Mouse (Mus musculus): ENCODE measurements around the gene Usp12. TPM values are rescaled to one million over a fixed set of nuclear protein-coding genes. Genes with fewer than 3 reads are reported as not detected.

The Usp12 gene
- 10 to 100 TPM; 13.8 to 15.7 TPM for total RNA-seq (2021)
- long read RNA-seq, experiment 1, full-length matches to known transcripts = 4 of 6 reads
- long read RNA-seq, experiment 1, partial matches to known transcripts = 0 of 6 reads
- long read RNA-seq, experiment 1, other reads (novel, unspliced or antisense) = 2 of 6 reads
- long read RNA-seq, experiment 2, full-length matches to known transcripts = 13 of 20 reads
- long read RNA-seq, experiment 2, partial matches to known transcripts = 3 of 20 reads
- long read RNA-seq, experiment 2, other reads (novel, unspliced or antisense) = 4 of 20 reads

DNA sequence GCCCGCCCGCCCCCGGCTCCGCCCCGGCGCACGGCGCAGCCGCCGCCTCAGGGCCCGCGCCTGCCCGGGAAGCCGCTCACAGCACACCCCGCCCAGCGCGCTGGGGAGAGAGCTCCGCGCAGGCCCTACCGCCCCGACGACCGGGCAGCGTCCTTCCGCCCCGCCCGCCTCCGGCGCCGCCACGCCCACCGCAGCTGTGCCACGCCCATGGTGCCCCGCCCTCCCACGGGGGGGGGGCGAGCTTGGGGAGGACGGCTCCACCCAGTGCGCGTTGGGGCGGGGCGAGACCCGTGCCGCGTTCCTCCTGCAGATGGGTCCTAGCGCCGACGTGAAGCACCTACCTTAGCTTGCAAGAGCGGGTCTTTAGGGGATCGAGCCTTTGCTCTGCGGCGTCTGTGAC, at the start of gene Usp12:
Gene Usp12 (minus strand): TSS at position 154 of the 400 bp plus-strand sequence.
- intact Hi-C loops (cut with DNase I; ENCODE audit: low total_unique reads) = loop anchor here (5.0 kb wide), 1 partner anchor 37 kb away; the partner anchor contains the start of gene Rpl21
- DNase-seq = peak; percentile 98

DNA sequence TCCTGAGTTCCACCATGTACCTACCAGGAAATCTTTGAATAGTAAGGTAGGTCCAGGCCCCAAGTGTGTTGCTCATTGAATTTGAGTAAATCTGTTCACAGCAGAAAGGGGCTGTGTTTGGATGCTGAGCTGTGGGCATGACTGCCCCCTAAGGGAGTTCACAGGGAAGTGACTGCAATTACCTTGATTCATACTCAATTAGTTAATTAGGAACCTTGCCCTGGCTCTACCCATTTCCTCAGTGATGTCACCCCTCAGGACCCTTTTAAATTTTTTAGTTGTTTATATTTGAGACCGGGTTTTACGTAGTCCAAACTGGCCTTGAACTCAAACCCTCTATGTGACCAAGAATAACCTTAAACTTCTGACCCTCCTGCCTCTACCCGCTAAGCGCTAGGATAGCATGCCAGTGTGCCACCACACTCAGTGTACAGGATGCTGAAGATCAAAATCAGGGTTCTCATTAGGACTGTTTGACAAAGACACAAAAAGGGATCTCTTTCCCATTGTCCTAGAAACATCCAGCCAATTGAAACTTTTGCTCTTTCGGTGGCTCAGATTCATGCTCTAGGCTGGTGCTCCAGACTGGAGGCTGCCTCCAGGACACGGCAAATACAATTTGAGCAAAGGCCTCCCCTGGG, 49.6 kb upstream of the Usp12 start:
- DNase-seq = no peak
- intact Hi-C loops (cut with DNase I; ENCODE audit: low total_unique reads) = no loop called here

DNA sequence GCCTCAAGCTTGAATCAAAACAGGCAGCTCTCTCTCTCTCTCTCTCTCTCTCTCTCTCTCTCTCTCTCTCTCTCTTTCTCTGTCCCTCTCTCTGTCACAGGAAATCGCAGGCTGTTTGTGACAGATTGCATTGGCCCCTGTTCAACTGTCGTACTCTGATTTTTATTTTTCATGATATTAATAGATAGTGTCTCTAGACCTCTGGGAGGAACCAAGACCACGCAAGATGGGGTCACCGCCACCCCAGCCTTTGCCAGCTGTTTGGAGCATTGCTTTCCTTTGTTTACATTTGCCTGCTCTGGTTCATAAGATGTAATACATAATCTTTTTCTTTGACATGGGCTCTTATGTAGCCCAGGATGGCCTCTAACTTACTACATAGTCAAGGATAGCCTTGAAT, 47.2 kb upstream of the Usp12 start:
- intact Hi-C loops (cut with DNase I; ENCODE audit: low total_unique reads) = no loop called here
- no peak for DNase-seq

DNA sequence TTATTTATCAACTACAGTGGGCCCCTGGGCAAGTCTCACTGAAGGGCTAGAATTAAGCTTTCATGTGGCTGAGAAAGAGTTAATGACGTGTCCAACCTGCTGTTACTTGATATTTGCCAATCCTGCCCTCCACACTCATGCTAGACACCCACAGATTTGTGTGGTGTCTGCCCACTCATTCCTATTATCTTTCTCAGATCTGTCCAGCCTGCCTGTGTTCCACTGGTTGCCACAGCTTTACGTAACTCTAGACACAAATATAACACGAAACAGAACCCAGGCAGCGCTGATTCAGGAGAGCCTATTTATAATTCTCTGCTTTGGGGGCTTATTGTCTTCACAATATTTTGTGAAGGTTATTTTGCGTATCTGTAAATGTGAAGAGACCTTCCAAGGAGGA, 46.5 kb upstream of the Usp12 start:
- intact Hi-C loops (cut with DNase I; ENCODE audit: low total_unique reads) = no loop called here
- no peak for DNase-seq

DNA sequence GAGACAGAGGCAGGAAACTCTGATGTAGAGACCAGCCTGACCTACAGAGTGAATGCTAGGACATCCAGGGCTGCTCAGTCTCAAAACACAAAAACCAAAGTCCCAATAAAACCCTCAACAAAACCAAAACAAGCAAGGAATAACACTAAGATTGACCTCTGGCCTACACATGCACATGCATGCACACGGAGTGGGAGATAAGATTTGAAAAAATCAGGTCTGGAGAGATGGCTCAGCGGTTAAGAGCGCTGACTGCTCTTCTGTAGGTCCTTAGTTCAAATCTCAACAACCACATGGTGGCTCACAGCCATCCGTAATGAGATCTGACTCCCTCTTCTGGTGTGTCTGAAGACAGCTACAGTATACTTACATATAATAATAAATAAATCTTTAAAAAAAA, 45.6 kb upstream of the Usp12 start:
- DNase-seq = no peak
- intact Hi-C loops (cut with DNase I; ENCODE audit: low total_unique reads) = no loop called here

DNA sequence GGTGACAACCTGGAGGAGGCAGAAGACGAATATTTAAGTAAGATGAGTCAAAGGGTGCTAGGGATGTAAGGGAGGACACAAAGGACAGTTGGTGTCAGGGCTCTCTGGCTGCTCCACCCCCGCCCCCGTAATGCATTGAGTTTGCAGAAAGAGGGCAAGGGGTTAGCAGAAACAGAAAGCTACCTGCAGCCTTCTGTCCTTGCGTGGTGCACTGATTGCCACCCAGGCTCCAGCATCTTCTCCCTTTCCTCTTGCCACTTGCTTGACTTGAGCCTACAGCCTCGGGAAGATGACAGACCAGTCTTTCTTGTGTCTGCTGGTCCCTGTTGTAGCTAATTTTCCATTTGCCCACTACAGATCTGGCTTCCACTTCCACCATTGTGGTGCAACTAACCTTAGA, 45.0 kb upstream of the Usp12 start:
- intact Hi-C loops (cut with DNase I; ENCODE audit: low total_unique reads) = no loop called here
- DNase-seq = no peak

DNA sequence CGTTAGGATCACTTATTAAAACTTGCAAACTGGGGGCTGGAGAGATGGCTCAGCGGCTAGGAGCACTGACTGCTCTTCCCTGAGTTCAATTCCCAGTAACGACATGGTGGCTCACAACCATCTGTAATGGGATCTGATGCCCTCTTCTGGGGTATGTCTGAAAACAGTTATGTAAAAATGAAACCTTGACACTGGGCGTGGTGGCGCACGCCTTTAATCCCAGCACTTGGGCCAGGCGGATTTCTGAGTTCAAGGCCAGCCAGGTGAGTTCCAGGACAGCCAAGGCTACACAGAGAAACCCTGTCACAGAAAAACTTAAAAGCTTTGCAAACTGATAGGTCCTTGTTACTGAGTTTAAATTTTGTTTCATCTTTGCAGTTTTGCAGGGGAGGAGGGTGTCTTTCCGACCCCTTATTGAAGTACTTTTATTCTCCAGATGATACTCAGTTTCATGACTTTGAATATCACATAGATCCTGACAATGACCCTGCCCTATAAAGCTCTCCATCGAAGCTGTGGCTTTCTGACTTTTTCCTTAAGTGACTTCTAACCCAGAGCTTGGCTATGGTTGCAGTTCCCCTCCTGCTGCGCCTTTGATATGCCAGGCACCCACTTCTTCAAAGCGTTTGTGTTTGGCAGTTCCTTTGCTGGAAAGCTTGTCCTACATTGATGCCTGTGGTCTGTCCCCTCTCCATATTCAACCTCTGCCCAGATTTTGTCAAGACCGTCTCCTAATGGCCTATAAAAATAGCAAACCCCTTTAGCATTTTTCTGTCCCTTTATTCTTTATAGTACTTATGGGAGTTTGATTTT, 44.2 kb upstream of the Usp12 start:
- intact Hi-C loops (cut with DNase I; ENCODE audit: low total_unique reads) = no loop called here
- no peak for DNase-seq

DNA sequence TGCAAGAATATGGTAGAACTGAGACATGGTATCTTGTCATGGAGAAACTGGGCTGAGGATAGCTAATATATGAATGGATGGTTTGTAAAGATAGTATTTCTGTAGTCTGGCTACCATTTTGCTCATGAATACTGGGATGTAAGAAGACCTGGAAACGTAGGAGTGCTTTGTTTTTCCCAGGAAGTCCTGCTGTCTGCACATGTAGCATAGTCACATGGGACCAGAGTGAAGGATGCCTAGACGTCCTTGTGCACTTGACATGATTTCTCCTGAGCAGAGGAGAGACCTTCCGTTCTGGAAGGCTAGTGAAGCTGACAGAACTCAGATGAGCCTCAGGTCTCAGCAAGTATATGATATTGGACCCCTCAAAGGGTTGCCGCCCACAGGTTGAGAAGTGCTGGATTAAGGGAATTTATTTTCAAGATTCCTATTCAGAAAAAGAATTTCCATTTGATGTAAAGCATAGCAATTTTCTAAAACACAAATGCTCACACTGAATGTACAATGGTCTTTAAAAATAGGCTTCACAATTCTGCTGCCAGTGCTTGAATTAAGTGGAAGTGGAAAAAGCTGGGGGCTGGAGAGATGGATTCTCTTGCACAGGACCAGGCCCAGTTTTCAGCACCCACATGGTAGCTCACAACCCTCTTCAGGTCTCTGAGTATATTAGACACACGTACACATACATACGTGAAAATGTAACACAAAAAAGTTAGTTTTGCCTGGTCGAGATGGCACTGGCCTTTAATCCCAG, 43.3 kb upstream of the Usp12 start:
- no peak for DNase-seq
- intact Hi-C loops (cut with DNase I; ENCODE audit: low total_unique reads) = no loop called here

DNA sequence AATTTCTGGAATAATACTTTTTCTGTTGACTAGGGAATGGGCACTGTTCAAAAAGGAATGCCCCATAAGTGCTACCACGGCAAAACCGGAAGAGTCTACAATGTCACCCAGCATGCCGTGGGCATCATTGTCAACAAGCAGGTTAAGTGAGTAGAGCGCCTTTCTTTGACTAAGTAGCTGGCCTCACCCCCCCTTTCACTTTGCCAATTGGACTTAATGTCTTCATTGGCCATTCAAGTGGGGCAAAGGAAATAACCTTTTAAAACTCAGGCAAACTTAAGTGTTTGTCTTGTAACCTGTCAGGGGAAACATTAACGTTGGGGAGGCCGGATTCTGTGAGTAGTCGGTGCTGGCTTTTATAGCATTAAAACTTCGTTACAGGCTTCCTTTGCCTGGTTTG, 40.2 kb upstream of the Usp12 start:
- intact Hi-C loops (cut with DNase I; ENCODE audit: low total_unique reads) = loop anchor here (5.0 kb wide), 1 partner anchor 38 kb away; the partner anchor contains the start of gene Usp12
- no peak for DNase-seq

DNA sequence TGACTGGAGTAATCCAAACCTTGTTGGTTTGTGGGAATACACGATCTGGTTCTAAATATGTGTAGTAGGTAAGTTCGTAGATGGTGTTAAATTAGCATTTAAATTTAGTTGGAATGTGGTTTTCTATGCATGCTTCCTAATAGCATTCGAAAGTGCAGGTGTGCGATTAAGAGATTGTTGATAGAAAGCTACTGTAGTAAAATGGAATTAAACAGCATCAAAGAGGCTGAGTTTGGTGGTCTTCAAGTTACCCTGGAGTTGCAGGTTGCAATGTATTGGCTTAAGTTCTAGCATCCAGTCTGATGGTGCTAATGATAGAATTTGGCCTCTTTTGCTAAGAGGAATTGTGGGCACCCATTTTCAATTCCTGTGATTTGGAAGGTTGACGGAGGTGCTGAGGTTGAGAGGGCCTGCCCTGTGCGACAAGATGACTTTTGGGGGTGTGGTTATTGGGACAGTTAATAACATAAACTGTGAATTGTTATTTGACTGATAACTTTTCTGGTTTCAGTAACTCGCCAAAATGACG, 38.9 kb upstream of the Usp12 start:
- intact Hi-C loops (cut with DNase I; ENCODE audit: low total_unique reads) = loop anchor here (5.0 kb wide), 1 partner anchor 36 kb away; the partner anchor contains the start of gene Usp12
- no peak for DNase-seq

DNA sequence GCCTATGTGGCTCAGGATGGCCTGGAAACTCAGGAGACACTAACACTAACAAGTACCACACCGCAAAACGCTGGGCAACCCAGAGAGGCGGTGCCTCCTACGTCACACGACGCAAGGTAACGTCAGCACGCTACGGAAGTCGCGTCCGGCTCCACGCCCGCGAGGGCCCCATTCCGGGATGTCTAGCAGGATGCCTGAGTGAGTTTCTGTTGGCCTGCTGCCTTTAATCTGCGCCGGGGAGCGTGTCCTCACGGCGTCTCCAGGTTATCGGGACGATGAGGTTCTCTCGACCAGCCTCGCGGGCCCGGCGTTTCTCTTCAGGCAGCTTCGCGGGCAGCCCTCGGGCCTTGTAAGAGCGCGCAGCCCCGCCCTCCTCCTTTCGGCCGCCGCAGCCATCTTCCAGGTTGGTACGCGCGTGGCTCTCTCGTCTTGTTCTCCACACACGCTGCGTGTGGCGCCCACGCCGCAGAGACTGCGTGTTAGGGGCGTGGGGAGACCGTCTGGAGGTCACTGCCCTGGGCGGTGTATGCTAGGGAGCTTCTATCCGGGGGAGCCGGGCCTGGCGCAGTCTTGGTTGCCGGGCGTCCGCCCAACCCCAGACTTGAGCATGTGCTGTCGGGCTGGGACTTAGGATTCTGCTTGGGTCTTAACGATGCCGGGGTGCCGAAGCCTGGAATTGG, 38.1 kb upstream of the Usp12 start, which contains the start of gene Rpl21:
Gene Rpl21 (plus strand): TSS at position 122 of the 680 bp plus-strand sequence.
- intact Hi-C loops (cut with DNase I; ENCODE audit: low total_unique reads) = loop anchor here (5.0 kb wide), 1 partner anchor 36 kb away; the partner anchor contains the start of gene Usp12

DNA sequence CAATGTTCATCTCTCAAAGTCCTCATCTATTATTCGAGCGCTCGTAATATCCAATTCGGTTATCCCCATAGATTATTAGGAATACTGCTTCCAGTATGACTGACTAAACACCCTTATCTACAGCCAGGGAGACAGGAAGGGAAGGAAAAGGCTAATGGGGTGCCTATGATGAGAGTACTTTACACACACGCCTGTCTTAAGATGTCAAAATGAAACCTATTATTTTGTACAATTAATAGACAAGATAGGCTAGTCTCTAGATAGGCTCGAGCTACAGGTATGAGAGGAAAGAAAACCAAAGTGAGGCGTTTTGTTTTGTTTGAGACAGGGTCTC, 37.6 kb upstream of the Usp12 start:
- intact Hi-C loops (cut with DNase I; ENCODE audit: low total_unique reads) = loop anchor here (5.0 kb wide), 1 partner anchor 35 kb away; the partner anchor contains the start of gene Usp12
- no peak for DNase-seq

More for the DNA sequence above, 38.1 kb upstream of the Usp12 start, which contains the start of gene Rpl21:
- peak; percentile 93 for DNase-seq

DNA sequence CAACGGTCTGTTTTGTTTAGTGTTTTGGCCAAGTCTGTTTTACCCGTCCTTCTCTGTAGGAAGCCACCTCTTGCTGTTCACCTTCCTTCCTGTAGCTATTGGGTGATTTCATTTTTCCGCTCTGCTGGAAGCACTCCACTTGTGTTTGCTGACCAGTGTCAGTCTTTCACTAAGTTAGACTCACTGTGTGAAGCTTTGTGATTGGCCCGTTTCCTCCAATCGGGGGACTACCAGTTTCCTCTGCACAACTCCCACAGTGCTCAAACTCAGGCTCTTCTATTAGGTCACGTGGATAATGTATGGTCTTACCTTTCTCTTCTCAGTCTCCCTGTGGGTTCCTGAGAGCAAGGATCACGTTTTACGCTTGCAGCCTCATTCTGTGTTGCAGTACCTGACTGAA, 34.7 kb upstream of the Usp12 start:
- intact Hi-C loops (cut with DNase I; ENCODE audit: low total_unique reads) = no loop called here
- DNase-seq = no peak

DNA sequence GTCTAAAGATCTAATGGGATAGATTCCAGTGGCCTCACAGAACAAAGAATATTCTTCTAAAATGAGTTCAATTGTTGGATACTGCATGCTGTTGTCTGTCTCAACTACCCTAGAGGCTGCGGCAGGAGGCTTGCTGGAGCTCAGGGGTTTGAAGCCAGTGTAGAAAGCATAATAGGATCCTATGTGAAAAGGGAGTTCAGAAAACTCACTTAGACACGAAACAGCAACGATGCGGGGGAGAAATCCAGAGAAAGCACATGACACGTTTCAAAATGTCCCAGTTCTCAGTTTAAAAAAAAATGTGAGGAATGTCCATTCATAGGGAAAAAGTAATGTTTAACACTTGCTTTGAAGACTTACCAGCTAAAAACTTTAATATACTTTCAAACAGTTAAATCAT, 28.2 kb upstream of the Usp12 start:
- intact Hi-C loops (cut with DNase I; ENCODE audit: low total_unique reads) = no loop called here
- DNase-seq = no peak

DNA sequence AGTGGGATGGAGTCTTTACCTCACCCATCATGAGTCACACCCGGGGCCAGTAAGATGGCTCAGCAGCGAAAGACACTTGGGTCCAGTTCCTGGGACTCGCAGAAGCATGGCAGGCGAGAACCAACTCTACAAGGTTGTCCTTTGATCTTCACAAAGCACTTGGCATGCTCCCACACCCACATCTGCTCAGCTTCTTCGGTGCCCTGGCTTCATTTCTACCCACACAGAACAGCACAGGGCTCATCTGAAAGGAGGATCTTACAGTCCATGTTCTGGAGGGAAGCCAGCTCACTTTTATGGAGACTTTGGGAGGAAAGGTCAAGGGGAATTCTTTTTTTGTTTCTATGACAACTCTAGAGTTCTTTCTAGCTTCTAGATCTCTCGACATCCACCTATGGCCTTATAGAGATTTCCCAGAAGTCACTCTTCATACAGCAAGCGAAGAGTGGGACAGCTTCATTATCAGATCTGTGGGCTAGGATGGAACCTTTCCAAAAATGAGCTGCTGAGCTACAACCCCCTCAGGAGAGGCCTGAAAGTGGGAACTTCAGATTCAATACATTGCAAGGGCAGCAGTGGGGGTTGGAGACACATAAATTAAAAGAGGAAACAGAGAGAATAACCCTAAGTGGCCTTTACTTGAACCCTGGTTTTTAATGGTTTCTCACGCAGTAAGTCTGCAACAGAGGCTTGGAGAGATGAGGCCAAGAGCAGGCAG, 24.3 kb upstream of the Usp12 start:
- DNase-seq = no peak
- intact Hi-C loops (cut with DNase I; ENCODE audit: low total_unique reads) = no loop called here

DNA sequence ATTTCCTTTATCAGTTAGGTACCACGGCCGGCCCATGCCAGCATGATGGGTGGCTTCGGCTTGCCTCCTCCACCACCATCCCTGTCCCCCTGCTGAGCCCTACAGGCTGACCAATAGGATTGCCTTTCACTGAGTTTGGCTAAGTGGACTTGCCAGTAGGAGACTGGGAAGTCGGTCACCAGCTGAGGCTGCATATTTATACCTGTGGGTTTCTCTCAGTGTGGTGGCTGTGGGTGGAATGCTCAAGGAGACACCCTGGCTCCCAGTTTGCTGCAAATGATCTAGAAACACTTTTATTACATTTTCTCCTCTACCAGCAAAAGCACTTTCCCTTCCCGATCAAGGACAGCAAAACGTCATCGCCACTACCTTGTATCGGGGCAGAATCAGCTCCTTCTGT, 22.8 kb upstream of the Usp12 start:
- DNase-seq = no peak
- intact Hi-C loops (cut with DNase I; ENCODE audit: low total_unique reads) = no loop called here

DNA sequence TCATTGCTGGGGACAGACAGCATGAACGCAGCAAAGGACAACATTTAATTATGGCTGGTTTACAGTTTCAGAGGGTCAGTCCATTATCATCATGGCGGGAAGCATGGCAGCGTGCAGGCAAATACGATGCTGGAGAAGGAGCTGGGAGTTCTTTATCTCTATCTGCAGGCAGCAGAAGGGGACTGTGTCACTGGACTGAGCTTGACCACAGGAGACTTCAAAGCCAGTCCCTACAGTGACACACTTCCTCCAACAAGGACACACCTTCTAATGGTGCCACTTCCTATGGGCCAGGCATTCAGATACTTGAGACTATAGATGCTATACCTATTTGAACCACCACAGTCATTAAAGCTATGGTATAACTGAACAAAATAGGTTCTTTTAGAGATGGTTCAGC, 20.6 kb upstream of the Usp12 start:
- no peak for DNase-seq
- intact Hi-C loops (cut with DNase I; ENCODE audit: low total_unique reads) = no loop called here

DNA sequence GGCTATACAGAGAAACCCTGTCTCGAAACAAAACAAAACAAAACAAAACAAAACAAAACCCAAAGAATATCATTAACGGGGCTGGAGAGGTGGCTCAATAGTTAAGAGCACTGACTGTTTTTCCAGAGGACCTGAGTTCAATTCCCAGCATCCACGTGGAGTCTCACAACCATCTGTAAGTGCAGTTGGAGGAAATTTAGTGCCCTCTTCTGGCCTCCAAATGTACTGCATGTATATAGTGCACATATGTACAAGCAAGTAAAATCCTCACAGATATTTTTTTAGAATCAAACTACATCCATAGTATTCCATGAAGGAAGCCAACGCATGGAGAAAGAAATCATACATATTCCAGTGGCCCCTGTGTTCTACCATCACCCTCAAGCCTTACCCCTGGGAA, 18.6 kb upstream of the Usp12 start:
- no peak for DNase-seq
- intact Hi-C loops (cut with DNase I; ENCODE audit: low total_unique reads) = no loop called here
